Mouse (Mus musculus): Measurements from ENCODE around the gene Map3k3. TPM values are rescaled to one million over a fixed set of nuclear protein-coding genes. Genes with fewer than 3 reads are reported as not detected.
A peak's percentile ranks its signal among the peaks of the same experiment; 100 is the strongest.

Map3k3 gene
- total and polyA plus RNA-seq, 2 experiments from 2014 or later, result 8.9 to 38.0 TPM

- Histone ChIP-seq H3K9ac (replicated peaks; ENCODE audit: low read length) (no peak overlapping the region), H3K9me3 (ENCODE audit: low read length) (no peaks in the 10 kb centered on the region), H3K4me1 (ENCODE audit: insufficient read depth, low read length) (no peaks in the 10 kb centered on the region), H3K27ac (no peak overlapping the region), H3K4me2 (ENCODE audit: low read depth, low read length) (no peak overlapping the region), H3K4me3 (ENCODE audit: low read length) (no peak overlapping the region), H3K27me3 (ENCODE audit: insufficient read depth, low read length) (no peaks in the 10 kb centered on the region), H3K36me3 (ENCODE audit: insufficient read depth, low read length) (0 out of 2 replicates have a peak, but pooled peaks cover 4% of the 10 kb centered on the region)
- ATAC-seq (no peak), DNase-seq (ENCODE audit: low spot score) (no peak)
- TF ChIP-seq CTCF (IDR thresholded peaks at IDR 0.05; ENCODE audit: low read depth), result no peak
- 89% methylated on average over 2 of the region's 2 CpGs for WGBS
Measured at GRCm38 (mm10) chr11:106180449-106180801, 96.0 kb downstream of the Map3k3 start.

- no peak overlapping the region for H3K27ac ChIP-seq
- H3K4me2 ChIP-seq (ENCODE audit: low read depth, low read length), result no peak overlapping the region
- H3K27me3 ChIP-seq (ENCODE audit: insufficient read depth, low read length), result no peaks in the 10 kb centered on the region
- no peaks in the 10 kb centered on the region for H3K9me3 ChIP-seq (ENCODE audit: low read length)
- no peak for TF ChIP-seq CTCF (IDR thresholded peaks at IDR 0.05; ENCODE audit: low read depth)
- 96% methylated on average over 4 of the region's 4 CpGs for WGBS
- ATAC-seq, result no peak
- H3K9ac ChIP-seq (replicated peaks; ENCODE audit: low read length), result no peak overlapping the region
- H3K4me3 ChIP-seq (ENCODE audit: low read length), result no peak overlapping the region
- peaks cover 7% of the 10 kb centered on the region; the same call in 1 of the 2 replicates for H3K36me3 ChIP-seq (ENCODE audit: insufficient read depth, low read length)
- peaks cover under 1% of the 10 kb centered on the region; the same call in 1 of the 2 replicates for H3K4me1 ChIP-seq (ENCODE audit: insufficient read depth, low read length)
- DNase-seq (ENCODE audit: low spot score), result no peak
Measured at GRCm38 (mm10) chr11:106187326-106187725, 102.9 kb downstream of the Map3k3 start.

GRCm38 (mm10) chr11:106191716-106192115, 107.3 kb downstream of the Map3k3 start:
- no peaks in the 10 kb centered on the region for H3K27me3 ChIP-seq (ENCODE audit: insufficient read depth, low read length)
- no peak overlapping the region for H3K27ac ChIP-seq
- WGBS, result 98% methylated on average over 3 of the region's 3 CpGs
- no peak for DNase-seq (ENCODE audit: low spot score)
- H3K9me3 ChIP-seq (ENCODE audit: low read length), result no peaks in the 10 kb centered on the region
- ATAC-seq, result no peak
- H3K36me3 ChIP-seq (ENCODE audit: insufficient read depth, low read length), result no peaks in the 10 kb centered on the region
- H3K4me2 ChIP-seq (ENCODE audit: low read depth, low read length), result no peak overlapping the region
- no peak for TF ChIP-seq CTCF (IDR thresholded peaks at IDR 0.05; ENCODE audit: low read depth)
- no peak overlapping the region for H3K4me3 ChIP-seq (ENCODE audit: low read length)
- no peak overlapping the region for H3K9ac ChIP-seq (replicated peaks; ENCODE audit: low read length)
- H3K4me1 ChIP-seq (ENCODE audit: insufficient read depth, low read length), result peaks cover 8% of the 10 kb centered on the region

GRCm38 (mm10) chr11:106192241-106192640, 107.8 kb downstream of the Map3k3 start:
- WGBS, result 82% methylated on average over 5 of the region's 5 CpGs

GRCm38 (mm10) chr11:106192657-106193370, 108.4 kb downstream of the Map3k3 start:
- DNase-seq (ENCODE audit: low spot score) (no peak), ATAC-seq (peak; percentile 10; the same call in 1 of the 2 replicates)
- Histone ChIP-seq H3K9me3 (ENCODE audit: low read length) (no peaks in the 10 kb centered on the region), H3K36me3 (ENCODE audit: insufficient read depth, low read length) (no peaks in the 10 kb centered on the region), H3K4me1 (ENCODE audit: insufficient read depth, low read length) (peaks cover 8% of the 10 kb centered on the region), H3K4me3 (ENCODE audit: low read length) (peak overlapping the region; percentile 71), H3K4me2 (ENCODE audit: low read depth, low read length) (peak overlapping the region; percentile 78), H3K27me3 (ENCODE audit: insufficient read depth, low read length) (no peaks in the 10 kb centered on the region), H3K27ac (peak overlapping the region; percentile 68), H3K9ac (replicated peaks; ENCODE audit: low read length) (peak overlapping the region; percentile 66)
- WGBS, result 11% methylated on average over 19 of the region's 19 CpGs
- peak; percentile 49 for TF ChIP-seq CTCF (IDR thresholded peaks at IDR 0.05; ENCODE audit: low read depth)

More at GRCm38 (mm10) chr11:106192241-106192640, 107.8 kb downstream of the Map3k3 start:
- Histone ChIP-seq H3K36me3 (ENCODE audit: insufficient read depth, low read length) (no peaks in the 10 kb centered on the region), H3K4me1 (ENCODE audit: insufficient read depth, low read length) (peaks cover 8% of the 10 kb centered on the region), H3K27ac (no peak overlapping the region), H3K4me2 (ENCODE audit: low read depth, low read length) (peak overlapping the region; percentile 78), H3K9ac (replicated peaks; ENCODE audit: low read length) (no peak overlapping the region), H3K4me3 (ENCODE audit: low read length) (peak overlapping the region; percentile 71), H3K27me3 (ENCODE audit: insufficient read depth, low read length) (no peaks in the 10 kb centered on the region), H3K9me3 (ENCODE audit: low read length) (no peaks in the 10 kb centered on the region)
- DNase-seq (ENCODE audit: low spot score) (no peak), ATAC-seq (no peak)
- no peak for TF ChIP-seq CTCF (IDR thresholded peaks at IDR 0.05; ENCODE audit: low read depth)

- DNase-seq (ENCODE audit: low spot score) (peak; percentile 98), ATAC-seq (peak; percentile 97)
- H3K9ac ChIP-seq (replicated peaks; ENCODE audit: low read length), result peak overlapping the region; percentile 66
- no peaks in the 10 kb centered on the region for H3K36me3 ChIP-seq (ENCODE audit: insufficient read depth, low read length)
- peak overlapping the region; percentile 78 for H3K4me2 ChIP-seq (ENCODE audit: low read depth, low read length)
- no peak; the same call in none of the 2 replicates for TF ChIP-seq CTCF (IDR thresholded peaks at IDR 0.05; ENCODE audit: low read depth)
- H3K27me3 ChIP-seq (ENCODE audit: insufficient read depth, low read length), result no peaks in the 10 kb centered on the region
- peaks cover 8% of the 10 kb centered on the region for H3K4me1 ChIP-seq (ENCODE audit: insufficient read depth, low read length)
- under 1% methylated on average over 44 of the region's 44 CpGs for WGBS
- peak overlapping the region; percentile 68 for H3K27ac ChIP-seq
- H3K9me3 ChIP-seq (ENCODE audit: low read length), result no peaks in the 10 kb centered on the region
- H3K4me3 ChIP-seq (ENCODE audit: low read length), result peak overlapping the region; percentile 71
Measured at GRCm38 (mm10) chr11:106193371-106194154, 109.2 kb downstream of the Map3k3 start.
